Mouse (Mus musculus) limb, embryonic 14.5 days (tissue): ENCODE results near the gene Sncb. TPM values are rescaled to one million over a fixed set of nuclear protein-coding genes. Genes with fewer than 3 reads are reported as not detected.

Experiments used
- ATAC-seq: fragments of 200-750 bp; cut with Nextera tagmentation; 2 replicates; pipeline ENCODE4 v1.8.0; 2017; ENCODE audit warnings: low read depth, moderate number of reproducible peaks, moderate TSS enrichment; ENCODE audit not compliant: low FRiP score
- DNase-seq: peaks from one replicate; pipeline ENCODE4 v3.0.0-alpha.2; 2015; ENCODE audit warnings: low spot score
- H3K27ac ChIP-seq: fragments of 300-500 bp; sonication (generic); replicated peaks from 2 replicates; pipeline ENCODE4 v1.5.1; 2014; ENCODE audit warnings: low read depth, mild to moderate bottlenecking, low read length, moderate library complexity, mixed read lengths
- H3K27me3 ChIP-seq: fragments of 300-500 bp; sonication (generic); 2 replicates; pipeline ENCODE4 v1.6.1; 2014; ENCODE audit warnings: low read length, mixed read lengths; ENCODE audit not compliant: control insufficient read depth, insufficient read depth
- H3K36me3 ChIP-seq: fragments of 300-500 bp; sonication (generic); 2 replicates; pipeline ENCODE4 v1.6.1; 2014; ENCODE audit warnings: mild to moderate bottlenecking, low read length, moderate library complexity, mixed read lengths; ENCODE audit not compliant: control insufficient read depth, insufficient read depth
- H3K4me1 ChIP-seq: fragments of 300-500 bp; sonication (generic); 2 replicates; pipeline ENCODE4 v1.6.1; 2014; ENCODE audit warnings: antibody characterized with exemption, low read length, mixed read lengths; ENCODE audit not compliant: control insufficient read depth, insufficient read depth
- H3K4me2 ChIP-seq: fragments of 300-500 bp; sonication (generic); replicated peaks from 2 replicates; pipeline ENCODE4 v1.6.1; 2014; ENCODE audit warnings: low read depth, mild to moderate bottlenecking, low read length, moderate library complexity; ENCODE audit not compliant: severe bottlenecking
- H3K4me3 ChIP-seq: fragments of 300-500 bp; sonication (generic); replicated peaks from 2 replicates; pipeline ENCODE4 v1.5.1; 2014; ENCODE audit warnings: low read length
- H3K9ac ChIP-seq: fragments of 300-500 bp; sonication (generic); 2 replicates; pipeline ENCODE4 v1.6.1; 2014; ENCODE audit warnings: mild to moderate bottlenecking, low read depth, low read length, moderate library complexity; ENCODE audit not compliant: severe bottlenecking
- H3K9me3 ChIP-seq: fragments of 300-500 bp; sonication (generic); 2 replicates; pipeline ENCODE4 v1.6.1; 2016; ENCODE audit warnings: low read length; ENCODE audit not compliant: control insufficient read depth
- POLR2A ChIP-seq: fragments of 200-500 bp; IDR thresholded peaks from 2 replicates; pipeline ENCODE4 v1.8.0; 2012; ENCODE audit warnings: inconsistent platforms, mild to moderate bottlenecking, moderate library complexity, borderline replicate concordance; ENCODE audit not compliant: insufficient read depth, insufficient read length; ENCODE audit errors: extremely low read depth
- WGBS: fragments of 180-500 bp; shearing (Covaris S2); extraction: QIAGEN DNeasy Blood & Tissue Kit; methylation state at CpG from one replicate; pipeline ENCODE4 v1.1.7; 2014; 5-methylcytosine and 5-hydroxymethylcytosine counted together
- polyA plus RNA-seq, 2 experiments: library from polyadenylated mRNA; depleted of rRNA in 1 of 2; stranded (reverse) in 1 of 2; unstranded in 1 of 2; fragments of >200 nt; fragmentation: Nextera tagmentation in 1 of 2; extraction: Ambion mirVana in 1 of 2; gene quantifications; 2 replicates each; pipeline versions ENCODE4 v1.2.1 to v1.2.3; 2012 to 2014

Sncb gene
- polyA plus RNA-seq, 2 experiments = 0.30 to 0.40 TPM

DNA sequence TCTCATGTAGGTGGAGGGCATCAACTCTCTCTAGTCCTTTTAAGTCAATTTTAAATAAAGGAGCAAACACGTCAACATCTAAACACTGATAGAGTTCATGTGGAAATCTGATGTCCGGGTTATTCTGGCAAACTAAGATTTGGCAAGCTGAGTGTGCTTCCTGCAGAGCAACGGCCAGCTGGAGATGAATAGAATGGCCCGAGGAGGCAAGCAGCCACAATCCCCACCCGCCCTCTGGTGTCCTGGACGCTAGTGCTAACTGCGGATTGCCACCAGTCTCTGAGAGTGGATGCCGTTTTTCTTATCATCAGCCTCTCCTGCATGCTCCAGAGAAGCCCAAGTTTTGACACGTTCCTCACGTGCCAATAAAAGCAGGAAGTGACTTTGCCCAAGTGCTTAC lies 19.5 kb downstream of the Sncb start:
- Histone ChIP-seq H3K4me1 (peaks cover 4% of the 10 kb centered on the region; the same call in 1 of the 2 replicates), H3K27ac (no peak overlapping the region), H3K9me3 (no peaks in the 10 kb centered on the region), H3K4me3 (no peak overlapping the region), H3K27me3 (peaks cover 26% of the 10 kb centered on the region), H3K36me3 (no peaks in the 10 kb centered on the region), H3K4me2 (no peak overlapping the region), H3K9ac (no peak overlapping the region)
- DNase-seq (no peak), ATAC-seq (no peak)
- no peak for TF ChIP-seq POLR2A
- WGBS = 57% methylated on average over 10 of the region's 10 CpGs

- no peaks in the 10 kb centered on the region for H3K9me3 ChIP-seq
- ATAC-seq (no peak), DNase-seq (no peak)
- no peak overlapping the region for H3K4me2 ChIP-seq
- WGBS = 45% methylated on average over 6 of the region's 6 CpGs
- no peaks in the 10 kb centered on the region for H3K36me3 ChIP-seq
- no peak for TF ChIP-seq POLR2A
- peaks cover 4% of the 10 kb centered on the region; the same call in 1 of the 2 replicates for H3K4me1 ChIP-seq
- H3K9ac ChIP-seq = no peak overlapping the region
- no peak overlapping the region for H3K4me3 ChIP-seq
- H3K27me3 ChIP-seq = peaks cover 26% of the 10 kb centered on the region
- no peak overlapping the region for H3K27ac ChIP-seq
Observed at GRCm38 (mm10) chr13:54746110-54746509, 20.3 kb downstream of the Sncb start.

GRCm38 (mm10) chr13:54738213-54738601 lies 28.2 kb downstream of the Sncb start:
- H3K9me3 ChIP-seq = no peaks in the 10 kb centered on the region
- H3K27me3 ChIP-seq = peaks cover 47% of the 10 kb centered on the region
- TF ChIP-seq POLR2A = no peak
- peak overlapping the region; percentile 57 for H3K4me2 ChIP-seq
- ATAC-seq (no peak), DNase-seq (no peak)
- 14% methylated on average over 14 of the region's 34 CpGs for WGBS
- no peak overlapping the region; the same call in 1 of the 2 replicates for H3K9ac ChIP-seq
- no peaks in the 10 kb centered on the region for H3K36me3 ChIP-seq
- H3K4me1 ChIP-seq = peaks cover 2% of the 10 kb centered on the region; the same call in 1 of the 2 replicates
- peak overlapping the region; percentile 44 for H3K4me3 ChIP-seq
- H3K27ac ChIP-seq = no peak overlapping the region

- H3K36me3 ChIP-seq = no peaks in the 10 kb centered on the region
- peak overlapping the region; percentile 44 for H3K4me3 ChIP-seq
- ATAC-seq = no peak; the same call in 1 of the 2 replicates
- H3K4me1 ChIP-seq = peaks cover 2% of the 10 kb centered on the region; the same call in 1 of the 2 replicates
- no peak for TF ChIP-seq POLR2A
- H3K27me3 ChIP-seq = peaks cover 47% of the 10 kb centered on the region
- H3K9me3 ChIP-seq = no peaks in the 10 kb centered on the region
- H3K27ac ChIP-seq = no peak overlapping the region
- peak overlapping the region; percentile 16; the same call in 1 of the 2 replicates for H3K9ac ChIP-seq
- DNase-seq = peak; percentile 23
- WGBS = 0% methylated on average over 34 of the region's 87 CpGs
- peak overlapping the region; percentile 57 for H3K4me2 ChIP-seq
Observed at GRCm38 (mm10) chr13:54737488-54738212, 28.7 kb downstream of the Sncb start.

DNA sequence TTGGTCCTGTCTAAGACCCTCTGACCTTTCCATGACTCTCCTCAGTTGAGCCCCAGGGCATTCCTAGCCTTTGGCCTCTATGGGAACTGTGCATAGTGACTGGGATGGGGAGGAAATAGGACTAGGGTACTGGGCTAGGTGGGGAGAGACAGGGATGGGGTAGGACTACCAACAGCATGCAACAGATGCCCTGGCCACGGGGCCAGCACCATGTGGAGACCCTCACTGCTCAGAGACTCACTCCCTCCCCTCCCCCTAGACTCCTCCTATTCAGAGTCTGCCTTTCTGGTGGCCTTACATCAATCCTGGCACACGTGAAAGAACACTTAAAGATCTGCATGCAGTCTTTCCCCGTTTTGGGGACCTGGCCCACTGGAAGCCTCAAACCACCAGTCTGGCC lies 29.5 kb downstream of the Sncb start:
- Histone ChIP-seq H3K27me3 (peaks cover 47% of the 10 kb centered on the region), H3K27ac (no peak overlapping the region), H3K4me1 (peaks cover 2% of the 10 kb centered on the region; the same call in 1 of the 2 replicates), H3K36me3 (no peaks in the 10 kb centered on the region), H3K9ac (no peak overlapping the region), H3K9me3 (no peaks in the 10 kb centered on the region), H3K4me3 (peak overlapping the region; percentile 44), H3K4me2 (no peak overlapping the region)
- no peak for TF ChIP-seq POLR2A
- DNase-seq (no peak), ATAC-seq (no peak)
- WGBS = 22% methylated on average over 2 of the region's 3 CpGs
